Mouse (Mus musculus): ENCODE data around the gene Serpina3n.

- TF ChIP-seq POLR2A (IDR thresholded peaks at IDR 0.05; ENCODE audit: insufficient read length, low read depth), result no peak
- TF ChIP-seq CEBPB (IDR thresholded peaks at IDR 0.05; ENCODE audit: insufficient read depth, poor library complexity, severe bottlenecking), result no peak
- TF ChIP-seq MYOG (IDR thresholded peaks at IDR 0.05; ENCODE audit: control insufficient read depth in 1 of 3, insufficient read depth in 1 of 3, insufficient read length in 2 of 3, low read depth in 2 of 3), result no peak
- no peak for TF ChIP-seq E2F4 (IDR thresholded peaks at IDR 0.05; ENCODE audit: insufficient read depth)
- TF ChIP-seq TCF12 (IDR thresholded peaks at IDR 0.05; ENCODE audit: insufficient read depth, poor library complexity, severe bottlenecking), result no peak
- TF ChIP-seq TCF3 (IDR thresholded peaks at IDR 0.05; ENCODE audit: insufficient read length, low read depth), result no peak
Observed at GRCm38 (mm10) chr12:104448099-104448498, 41.6 kb downstream of the Serpina3n start.

Measured in myocyte (in vitro differentiated cells).